Mouse (Mus musculus): ENCODE measurements at regions not wholly inside any gene's neighbourhood (a gene's known extent, or its start where the extent isn't known, plus 50 kb on each side); places are given as distances from the start of the nearest gene placed in this dataset.

GRCm38 (mm10) chr3:143834725-143835124, 370.3 kb downstream of the Lmo4 start:
- H3K27me3 ChIP-seq, result no peaks in the 10 kb centered on the region
- ATAC-seq (no peak), DNase-seq (ENCODE audit: low read depth, low spot score) (no peak)
- no peak for TF ChIP-seq CTCF (IDR thresholded peaks at IDR 0.05)
- CTCF ChIA-PET, result interaction anchor here (1.0 to 1.5 kb wide), 3 partner anchors 13 to 27 kb away, joined by 3 to 5 read pairs (median 3); no protein-coding TSS in a partner anchor
- in situ Hi-C loops (cut with MboI; ENCODE audit: low pct_unique_long_range_greater_than_20kb), result no loop called here
- POLR2A ChIA-PET, result no interaction called here

GRCm38 (mm10) chr3:143823395-143823777, 381.6 kb downstream of the Lmo4 start:
- no peaks in the 10 kb centered on the region for H3K27me3 ChIP-seq

GRCm38 (mm10) chr3:143822564-143823394, 382.2 kb downstream of the Lmo4 start:
- no peak for DNase-seq (ENCODE audit: low read depth, low spot score)
- ATAC-seq, result no peak
- TF ChIP-seq CTCF (IDR thresholded peaks at IDR 0.05), result no peak
- no peaks in the 10 kb centered on the region for H3K27me3 ChIP-seq
- CTCF ChIA-PET, result interaction anchor here (1.1 to 1.6 kb wide), 4 partner anchors 9 to 15 kb away, joined by 3 to 4 read pairs (median 4); no protein-coding TSS in a partner anchor
- in situ Hi-C loops (cut with MboI; ENCODE audit: low pct_unique_long_range_greater_than_20kb), result no loop called here
- POLR2A ChIA-PET, result interaction anchor here (0.6 to 0.7 kb wide), 4 partner anchors 11 to 386 kb away, joined by 3 to 9 read pairs (median 4); no protein-coding TSS in a partner anchor

More at GRCm38 (mm10) chr3:143823395-143823777, 381.6 kb downstream of the Lmo4 start:
- ChIA-PET CTCF (interaction anchor here (1.2 to 1.6 kb wide), 3 partner anchors 11 to 16 kb away, joined by 3 to 4 read pairs (median 4); no protein-coding TSS in a partner anchor), POLR2A (no interaction called here)
- ATAC-seq (no peak), DNase-seq (ENCODE audit: low read depth, low spot score) (no peak)
- no peak for TF ChIP-seq CTCF (IDR thresholded peaks at IDR 0.05)
- in situ Hi-C loops (cut with MboI; ENCODE audit: low pct_unique_long_range_greater_than_20kb), result no loop called here

GRCm38 (mm10) chr3:143807544-143807943, 397.5 kb downstream of the Lmo4 start:
- DNase-seq (ENCODE audit: low read depth, low spot score) (no peak), ATAC-seq (no peak)
- H3K27me3 ChIP-seq, result no peaks in the 10 kb centered on the region

GRCm38 (mm10) chr3:143806940-143807339, 398.1 kb downstream of the Lmo4 start:
- CTCF ChIA-PET, result interaction anchor here (0.8 to 1.7 kb wide), 5 partner anchors 8 to 24 kb away, joined by 3 to 9 read pairs (median 4); no protein-coding TSS in a partner anchor
- no peaks in the 10 kb centered on the region for H3K27me3 ChIP-seq
- in situ Hi-C loops (cut with MboI; ENCODE audit: low pct_unique_long_range_greater_than_20kb), result no loop called here
- DNase-seq (ENCODE audit: low read depth, low spot score) (no peak), ATAC-seq (no peak)
- POLR2A ChIA-PET, result interaction anchor here (1.4 to 1.6 kb wide), 2 partner anchors 11 to 13 kb away, joined by 3 to 5 read pairs; no protein-coding TSS in a partner anchor
- TF ChIP-seq CTCF (IDR thresholded peaks at IDR 0.05), result no peak

More at GRCm38 (mm10) chr3:143807544-143807943, 397.5 kb downstream of the Lmo4 start:
- ChIA-PET CTCF (interaction anchor here (0.8 to 1.7 kb wide), 5 partner anchors 8 to 24 kb away, joined by 3 to 9 read pairs (median 4); no protein-coding TSS in a partner anchor), POLR2A (interaction anchor here (0.6 to 1.6 kb wide), 3 partner anchors 11 to 667 kb away, joined by 3 to 5 read pairs (median 3); no protein-coding TSS in a partner anchor)
- in situ Hi-C loops (cut with MboI; ENCODE audit: low pct_unique_long_range_greater_than_20kb), result no loop called here
- TF ChIP-seq CTCF (IDR thresholded peaks at IDR 0.05), result no peak

GRCm38 (mm10) chr3:143797850-143798249, 407.2 kb downstream of the Lmo4 start:
- DNase-seq (ENCODE audit: low read depth, low spot score) (no peak), ATAC-seq (no peak)
- CTCF ChIA-PET, result interaction anchor here (1.3 to 2.5 kb wide), 2 partner anchors 11 to 409 kb away, joined by 5 to 10 read pairs; no protein-coding TSS in a partner anchor
- in situ Hi-C loops (cut with MboI; ENCODE audit: low pct_unique_long_range_greater_than_20kb), result no loop called here
- no peak for TF ChIP-seq CTCF (IDR thresholded peaks at IDR 0.05)
- H3K27me3 ChIP-seq, result no peaks in the 10 kb centered on the region
- POLR2A ChIA-PET, result no interaction called here

- CTCF ChIA-PET, result interaction anchor here (1.1 to 3.7 kb wide), 2 partner anchors 9 to 12 kb away, joined by 3 to 17 read pairs; no protein-coding TSS in a partner anchor
- ATAC-seq, result no peak
- no peaks in the 10 kb centered on the region for H3K27me3 ChIP-seq
- POLR2A ChIA-PET, result no interaction called here
- in situ Hi-C loops (cut with MboI; ENCODE audit: low pct_unique_long_range_greater_than_20kb), result no loop called here
- no peak for TF ChIP-seq CTCF (IDR thresholded peaks at IDR 0.05)
- DNase-seq (ENCODE audit: low read depth, low spot score), result no peak
Measured at GRCm38 (mm10) chr3:143790905-143791304, 414.1 kb downstream of the Lmo4 start.

- ChIA-PET POLR2A (interaction anchor here (1.4 kb wide), 1 partner anchor 10 kb away, joined by 3 read pairs; no protein-coding TSS in a partner anchor), CTCF (interaction anchor here (1.0 to 3.7 kb wide), 3 partner anchors 10 to 139 kb away, joined by 3 to 17 read pairs (median 4); no protein-coding TSS in a partner anchor)
- DNase-seq (ENCODE audit: low read depth, low spot score) (peak; percentile 34), ATAC-seq (peak; percentile 63)
- in situ Hi-C loops (cut with MboI; ENCODE audit: low pct_unique_long_range_greater_than_20kb), result no loop called here
- no peak for TF ChIP-seq CTCF (IDR thresholded peaks at IDR 0.05)
- H3K27me3 ChIP-seq, result no peaks in the 10 kb centered on the region
Measured at GRCm38 (mm10) chr3:143789932-143790570, 415.0 kb downstream of the Lmo4 start.

GRCm38 (mm10) chr3:143786889-143787288, 418.1 kb downstream of the Lmo4 start:
- TF ChIP-seq CTCF (IDR thresholded peaks at IDR 0.05), result no peak
- in situ Hi-C loops (cut with MboI; ENCODE audit: low pct_unique_long_range_greater_than_20kb), result no loop called here
- ChIA-PET POLR2A (no interaction called here), CTCF (interaction anchor here (0.7 to 2.1 kb wide), 8 partner anchors 8 to 413 kb away, joined by 3 to 10 read pairs (median 4); no protein-coding TSS in a partner anchor)
- no peaks in the 10 kb centered on the region for H3K27me3 ChIP-seq
- no peak for ATAC-seq
- no peak for DNase-seq (ENCODE audit: low read depth, low spot score)

- in situ Hi-C loops (cut with MboI; ENCODE audit: low pct_unique_long_range_greater_than_20kb), result no loop called here
- CTCF ChIA-PET, result no interaction called here
Measured at GRCm38 (mm10) chr3:143784353-143784791, 420.6 kb downstream of the Lmo4 start.

More at GRCm38 (mm10) chr3:143784353-143784791, 420.6 kb downstream of the Lmo4 start:
- TF ChIP-seq CTCF (IDR thresholded peaks at IDR 0.05), result no peak
- no peaks in the 10 kb centered on the region for H3K27me3 ChIP-seq
- ATAC-seq, result peak; percentile 37
- DNase-seq (ENCODE audit: low read depth, low spot score), result peak; percentile 28
- POLR2A ChIA-PET, result interaction anchor here (1.1 kb wide), 1 partner anchor 13 kb away, joined by 3 read pairs; no protein-coding TSS in a partner anchor

Measured in Patski (cell line).